Mouse (Mus musculus): Measurements from ENCODE around the gene Nsfl1c. TPM values are rescaled to one million over a fixed set of nuclear protein-coding genes. Genes with fewer than 3 reads are reported as not detected.

Nsfl1c gene
- total and polyA plus RNA-seq, 3 experiments, result 87.8 to 231 (median 165) TPM

- no peak for TF ChIP-seq GABPA (IDR thresholded peaks at IDR 0.05; ENCODE audit: insufficient replicate concordance, low read depth, low read length)
- TF ChIP-seq MEF2A (IDR thresholded peaks at IDR 0.05; ENCODE audit: borderline replicate concordance, low read depth, low read length), result peak; percentile 80
- peak; percentile 94 for TF ChIP-seq TCF12 (IDR thresholded peaks at IDR 0.05; ENCODE audit: low read depth, low read length)
- no peak for TF ChIP-seq ZNF384 (IDR thresholded peaks at IDR 0.05; ENCODE audit: low read depth, low read length)
- no peak for TF ChIP-seq UBTF (IDR thresholded peaks at IDR 0.05; ENCODE audit: low read depth, low read length)
- TF ChIP-seq E2F4 (IDR thresholded peaks at IDR 0.05; ENCODE audit: insufficient replicate concordance, low read depth, low read length), result no peak
- TF ChIP-seq ZMIZ1 (IDR thresholded peaks at IDR 0.05; ENCODE audit: low read depth, low read length), result peak; percentile 85
Measured at GRCm38 (mm10) chr2:151542323-151543062, 48.5 kb downstream of the Nsfl1c start, which contains the start of gene Fkbp1a (continued).

- peak overlapping the region; percentile 89 to 100 (median 90) for H3K4me3 ChIP-seq (replicated peaks in 1 of 3; ENCODE audit: low read depth in 2 of 3, low read length in 2 of 3, poor library complexity in 1 of 3)
- peak overlapping the region; percentile 97 for H3K9ac ChIP-seq (ENCODE audit: insufficient read depth, low read depth)
- in situ Hi-C loops (cut with MboI; ENCODE audit: low pct_ligation_motif_present, low pct_unique_long_range_greater_than_20kb, low sequenced_read_pairs) (no loop called here), dilution Hi-C loops (cut with MboI; ENCODE audit: extremely low pct_ligation_motif_present, extremely low pct_unique_long_range_greater_than_20kb, low sequenced_read_pairs) (no loop called here)
- peak overlapping the region; percentile 76 for H3K27ac ChIP-seq (ENCODE audit: insufficient read depth, low read depth)
- peak overlapping the region; percentile 72 for H3K4me2 ChIP-seq (ENCODE audit: insufficient read depth, low read depth, poor library complexity, severe bottlenecking)
- peaks cover 28 to 46% of the 10 kb centered on the region in 2 experiments for H3K36me3 ChIP-seq (replicated peaks in 1 of 2; ENCODE audit: control insufficient read depth in 1 of 2, insufficient read depth in 1 of 2, low read length in 1 of 2)
- no peaks in the 10 kb centered on the region for H3K9me3 ChIP-seq (replicated peaks; ENCODE audit: low read length)
- peaks cover 60% of the 10 kb centered on the region for H3K79me2 ChIP-seq (replicated peaks; ENCODE audit: control insufficient read depth, extremely low read depth, insufficient read depth, poor library complexity, severe bottlenecking)
- H3K4me1 ChIP-seq (ENCODE audit: control insufficient read depth in 1 of 2, insufficient read depth in 2 of 2), result peaks cover 31 to 57% of the 10 kb centered on the region in 2 experiments
- no peaks in the 10 kb centered on the region for H3K27me3 ChIP-seq (replicated peaks)
- DNase-seq (ENCODE audit: extremely low read depth), result peak; percentile 68
- TF ChIP-seq ZC3H11A (IDR thresholded peaks at IDR 0.05; ENCODE audit: low read depth, low read length) (no peak), KAT2A (IDR thresholded peaks at IDR 0.05; ENCODE audit: insufficient replicate concordance, low read length) (no peak), MAZ (IDR thresholded peaks at IDR 0.05; ENCODE audit: low read depth, low read length) (no peak), EP300 (IDR thresholded peaks at IDR 0.05; ENCODE audit: low read length) (no peak), POLR2A (IDR thresholded peaks at IDR 0.05; ENCODE audit: low read depth, low read length) (no peak), MEF2A (IDR thresholded peaks at IDR 0.05; ENCODE audit: borderline replicate concordance, low read depth, low read length) (no peak), ZKSCAN1 (IDR thresholded peaks at IDR 0.05; ENCODE audit: borderline replicate concordance, low read depth, low read length) (no peak), MAX (IDR thresholded peaks at IDR 0.05; ENCODE audit: low read length) (0 out of 2 replicates have a peak, but pooled peaks have one; percentile 43), RCOR1 (conservative IDR thresholded peaks at IDR 0.05; ENCODE audit: low read depth, low read length) (no peak), MXI1 (IDR thresholded peaks at IDR 0.05; ENCODE audit: low read depth, low read length) (peak; percentile 11; the same call in 1 of the 2 replicates), HCFC1 (IDR thresholded peaks at IDR 0.05; ENCODE audit: low read depth, low read length) (no peak), JUND (conservative IDR thresholded peaks at IDR 0.05; ENCODE audit: low read depth, low read length) (no peak), JUN (IDR thresholded peaks at IDR 0.05; ENCODE audit: insufficient read depth, low read depth, low read length) (no peak), SMC3 (IDR thresholded peaks at IDR 0.05; ENCODE audit: low read depth, low read length) (no peak), E2F4 (IDR thresholded peaks at IDR 0.05; ENCODE audit: insufficient replicate concordance, low read depth, low read length) (no peak), PAX5 (IDR thresholded peaks at IDR 0.05; ENCODE audit: low read length) (no peak), NELFE (IDR thresholded peaks at IDR 0.05; ENCODE audit: low read depth, low read length) (0 out of 2 replicates have a peak, but pooled peaks have one; percentile 26), GABPA (IDR thresholded peaks at IDR 0.05; ENCODE audit: insufficient replicate concordance, low read depth, low read length) (no peak), BHLHE40 (IDR thresholded peaks at IDR 0.05; ENCODE audit: low read depth, low read length) (peak; percentile 58), IRF4 (IDR thresholded peaks at IDR 0.05; ENCODE audit: low read depth, low read length) (no peak), ELF1 (IDR thresholded peaks at IDR 0.05; ENCODE audit: low read depth, low read length) (peak; percentile 40; the same call in 1 of the 2 replicates), USF1 (IDR thresholded peaks at IDR 0.05; ENCODE audit: low read depth, low read length) (no peak), UBTF (IDR thresholded peaks at IDR 0.05; ENCODE audit: low read depth, low read length) (no peak), NRF1 (IDR thresholded peaks at IDR 0.05; ENCODE audit: low read depth, low read length) (no peak), ZNF384 (IDR thresholded peaks at IDR 0.05; ENCODE audit: low read depth, low read length) (0 out of 2 replicates have a peak, but pooled peaks have one; percentile 17), POLR2AphosphoS2 (IDR thresholded peaks at IDR 0.05; ENCODE audit: low read depth, low read length) (no peak)
Measured at GRCm38 (mm10) chr2:151543063-151543895, 49.3 kb downstream of the Nsfl1c start.

All from CH12.LX (cell line).